Mouse (Mus musculus) CH12.LX (cell line): Measurements from ENCODE around the gene Lipt2. TPM values are rescaled to one million over a fixed set of nuclear protein-coding genes. Genes with fewer than 3 reads are reported as not detected.

ENCODE experiments used
- DNase-seq: peaks from one replicate; pipeline ENCODE4 v3.0.0-alpha.2; 2013; ENCODE audit errors: extremely low read depth
- H3K27ac ChIP-seq: 2 replicates; pipeline ENCODE4 v1.5.1; 2012; ENCODE audit warnings: low read depth, mild to moderate bottlenecking, control low read depth, moderate library complexity; ENCODE audit not compliant: insufficient read depth
- H3K27me3 ChIP-seq: replicated peaks from 2 replicates; pipeline ENCODE3; 2012; ENCODE audit warnings: inconsistent platforms
- H3K36me3 ChIP-seq, 2 experiments: replicated peaks in 1 of 2; 2 replicates each; pipeline versions ENCODE3 to v1.6.1; 2012; ENCODE audit warnings: inconsistent platforms in 1 of 2, low read length in 1 of 2, mild to moderate bottlenecking in 1 of 2, mixed read lengths in 1 of 2, moderate library complexity in 1 of 2; ENCODE audit not compliant: control insufficient read depth in 1 of 2, insufficient read depth in 1 of 2
- H3K4me1 ChIP-seq, 2 experiments: 2 replicates each; pipeline ENCODE4 v1.6.1; 2012; ENCODE audit warnings: inconsistent platforms in 1 of 2, moderate library complexity in 1 of 2; ENCODE audit not compliant: insufficient read depth in 2 of 2, control insufficient read depth in 1 of 2
- H3K4me2 ChIP-seq: 2 replicates; pipeline ENCODE4 v1.6.1; 2012; ENCODE audit warnings: low read depth, mild to moderate bottlenecking, control low read depth; ENCODE audit not compliant: poor library complexity, insufficient read depth, severe bottlenecking
- H3K4me3 ChIP-seq, 3 experiments: fragments of 150-350 bp in 1 of 3; sonication (generic) in 1 of 3; replicated peaks in 1 of 3; 2 replicates each; pipeline versions ENCODE3 to v1.5.1; 2011 to 2012; ENCODE audit warnings: low read depth in 2 of 3, low read length in 2 of 3, mild to moderate bottlenecking in 2 of 3, moderate library complexity in 2 of 3, control low read depth in 1 of 3, improper control_type of control experiment in 1 of 3, inconsistent platforms in 1 of 3, mixed read lengths in 1 of 3; ENCODE audit not compliant: poor library complexity in 1 of 3
- H3K79me2 ChIP-seq: replicated peaks from 2 replicates; pipeline ENCODE4 v1.6.1; 2012; ENCODE audit warnings: mild to moderate bottlenecking, moderate library complexity; ENCODE audit not compliant: control insufficient read depth, poor library complexity, insufficient read depth, severe bottlenecking; ENCODE audit errors: extremely low read depth
- H3K9ac ChIP-seq: 2 replicates; pipeline ENCODE4 v1.6.1; 2012; ENCODE audit warnings: low read depth, mild to moderate bottlenecking, control low read depth, moderate library complexity; ENCODE audit not compliant: insufficient read depth
- H3K9me3 ChIP-seq: replicated peaks from 2 replicates; pipeline ENCODE3; 2012; ENCODE audit warnings: low read length, inconsistent platforms, mixed read lengths
- BHLHE40 ChIP-seq: IDR thresholded peaks from 2 replicates; pipeline ENCODE4 v1.6.1; 2011; ENCODE audit warnings: mild to moderate bottlenecking, low read depth, low read length, improper control_type of control experiment
- CHD2 ChIP-seq: IDR thresholded peaks from 2 replicates; pipeline ENCODE4 v1.6.1; 2011; ENCODE audit warnings: low read length, improper control_type of control experiment
- CTCF ChIP-seq, 2 experiments: IDR thresholded peaks in 1 of 2; conservative IDR thresholded peaks in 1 of 2; 2 replicates each; pipeline ENCODE4 v1.5.1; 2011 to 2012; ENCODE audit warnings: low read depth in 2 of 2, low read length in 2 of 2, improper control_type of control experiment in 1 of 2, inconsistent platforms in 1 of 2, mild to moderate bottlenecking in 1 of 2, moderate library complexity in 1 of 2
- ELF1 ChIP-seq: IDR thresholded peaks from 2 replicates; pipeline ENCODE4 v1.6.1; 2014; ENCODE audit warnings: low read depth, mild to moderate bottlenecking, inconsistent platforms, low read length, improper control_type of control experiment
- EP300 ChIP-seq: IDR thresholded peaks from 2 replicates; pipeline ENCODE4 v1.6.1; 2011; ENCODE audit warnings: low read length, improper control_type of control experiment
- GABPA ChIP-seq: IDR thresholded peaks from 2 replicates; pipeline ENCODE4 v1.6.1; 2012; ENCODE audit warnings: low read depth, low read length, improper control_type of control experiment, inconsistent platforms; ENCODE audit not compliant: insufficient replicate concordance
- HCFC1 ChIP-seq: IDR thresholded peaks from 2 replicates; pipeline ENCODE4 v1.6.1; 2012; ENCODE audit warnings: low read depth, mild to moderate bottlenecking, inconsistent platforms, low read length, improper control_type of control experiment
- IRF4 ChIP-seq: IDR thresholded peaks from 2 replicates; pipeline ENCODE4 v1.6.1; 2014; ENCODE audit warnings: low read depth, mild to moderate bottlenecking, inconsistent platforms, low read length, improper control_type of control experiment
- JUN ChIP-seq: IDR thresholded peaks from 2 replicates; pipeline ENCODE4 v1.6.1; 2011; ENCODE audit warnings: low read depth, mild to moderate bottlenecking, low read length, improper control_type of control experiment, moderate library complexity; ENCODE audit not compliant: insufficient read depth
- JUND ChIP-seq: conservative IDR thresholded peaks from 2 replicates; pipeline ENCODE4 v1.6.1; 2011; ENCODE audit warnings: low read depth, low read length, improper control_type of control experiment
- KAT2A ChIP-seq: IDR thresholded peaks from 2 replicates; pipeline ENCODE4 v1.6.1; 2012; ENCODE audit warnings: low read length, improper control_type of control experiment, inconsistent platforms; ENCODE audit not compliant: insufficient replicate concordance
- MAX ChIP-seq: IDR thresholded peaks from 2 replicates; pipeline ENCODE4 v1.6.1; 2011; ENCODE audit warnings: low read length, improper control_type of control experiment
- MXI1 ChIP-seq: IDR thresholded peaks from 2 replicates; pipeline ENCODE4 v1.6.1; 2011; ENCODE audit warnings: mild to moderate bottlenecking, low read depth, low read length, improper control_type of control experiment
- MYC ChIP-seq: IDR thresholded peaks from 2 replicates; pipeline ENCODE4 v1.6.1; 2011; ENCODE audit warnings: low read depth, mild to moderate bottlenecking, improper control_type of control experiment, low read length
- NELFE ChIP-seq: IDR thresholded peaks from 2 replicates; pipeline ENCODE4 v1.6.1; 2011; ENCODE audit warnings: low read depth, low read length, improper control_type of control experiment
- PAX5 ChIP-seq: IDR thresholded peaks from 2 replicates; pipeline ENCODE4 v1.6.1; 2012; ENCODE audit warnings: low read length, inconsistent platforms, mixed read lengths
- POLR2AphosphoS2 ChIP-seq: IDR thresholded peaks from 2 replicates; pipeline ENCODE4 v1.6.1; 2011; ENCODE audit warnings: low read depth, low read length, improper control_type of control experiment
- RCOR1 ChIP-seq: conservative IDR thresholded peaks from 2 replicates; pipeline ENCODE4 v1.6.1; 2012; ENCODE audit warnings: low read depth, mild to moderate bottlenecking, inconsistent platforms, low read length, improper control_type of control experiment
- SIN3A ChIP-seq: IDR thresholded peaks from 2 replicates; pipeline ENCODE4 v1.6.1; 2012; ENCODE audit warnings: low read length, improper control_type of control experiment, inconsistent platforms
- TBP ChIP-seq: conservative IDR thresholded peaks from 2 replicates; pipeline ENCODE4 v1.6.1; 2011; ENCODE audit warnings: low read depth, low read length, improper control_type of control experiment
- USF1 ChIP-seq: IDR thresholded peaks from 2 replicates; pipeline ENCODE4 v1.6.1; 2014; ENCODE audit warnings: low read depth, mild to moderate bottlenecking, inconsistent platforms, low read length, improper control_type of control experiment
- USF2 ChIP-seq: conservative IDR thresholded peaks from 2 replicates; pipeline ENCODE4 v1.6.1; 2011; ENCODE audit warnings: low read depth, low read length, improper control_type of control experiment
- ZKSCAN1 ChIP-seq: IDR thresholded peaks from 2 replicates; pipeline ENCODE4 v1.6.1; 2012; ENCODE audit warnings: low read depth, inconsistent platforms, low read length, improper control_type of control experiment, borderline replicate concordance
- ZMIZ1 ChIP-seq: IDR thresholded peaks from 2 replicates; pipeline ENCODE4 v1.6.1; 2012; ENCODE audit warnings: low read depth, mild to moderate bottlenecking, inconsistent platforms, low read length, improper control_type of control experiment
- dilution Hi-C: fragments of 300-500 bp; cut with MboI; formaldehyde crosslinking; loops from 2 replicates; pipeline ENCODE4 v1.14.3; 2020; ENCODE audit warnings: low sequenced_read_pairs; ENCODE audit not compliant: extremely low pct_unique_long_range_greater_than_20kb, extremely low pct_ligation_motif_present
- in situ Hi-C: fragments of 300-500 bp; cut with MboI; formaldehyde crosslinking; loops from 3 replicates; pipeline ENCODE4 v1.14.3; 2019; ENCODE audit warnings: low sequenced_read_pairs, low pct_ligation_motif_present, low pct_unique_long_range_greater_than_20kb, mixed read lengths
- polyA plus RNA-seq: library from polyadenylated mRNA; unstranded; fragments of >175 nt; gene quantifications from 2 replicates; pipeline ENCODE4 v1.2.1, GENCODE M21; 2012; ENCODE audit warnings: low read depth; ENCODE audit not compliant: insufficient read length
- total RNA-seq, 2 experiments: library from RNA; depleted of rRNA; stranded (reverse); fragments of 300-350 nt in 1 of 2; fragments of >200 nt in 1 of 2; gene quantifications; 2 replicates each; pipeline ENCODE4 v1.2.3; 2012 to 2014

Gene Lipt2
- total and polyA plus RNA-seq, 3 experiments: 5.3 to 15.4 (median 10.3) TPM

DNA sequence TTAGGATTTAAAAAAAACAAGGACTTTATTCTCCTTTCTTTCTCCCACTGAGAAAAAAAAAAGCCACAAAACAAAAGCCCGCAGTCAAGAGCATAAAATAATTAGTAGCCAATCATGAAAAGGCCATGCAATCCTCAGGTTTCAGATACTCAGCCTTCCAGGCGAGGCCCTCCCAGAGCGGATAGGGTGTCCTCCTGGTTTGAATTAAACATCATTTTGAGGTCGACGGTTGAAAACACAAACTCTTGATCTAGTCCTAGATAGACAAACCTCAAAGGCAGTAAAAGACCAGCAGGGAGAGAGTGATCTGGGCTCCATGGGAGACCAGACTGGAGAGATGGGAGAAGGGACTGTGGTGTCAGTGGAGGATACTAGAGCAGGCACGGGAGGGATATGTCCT is 45.8 kb downstream of the Lipt2 start:
- H3K27ac ChIP-seq: no peak overlapping the region
- DNase-seq: no peak
- H3K36me3 ChIP-seq: peaks cover 0 to 4% of the 10 kb centered on the region in 2 experiments
- H3K4me1 ChIP-seq: peaks cover 4 to 13% of the 10 kb centered on the region in 2 experiments
- H3K9ac ChIP-seq: no peak overlapping the region
- H3K4me3 ChIP-seq: no peak overlapping the region
- TF ChIP-seq PAX5: no peak
- TF ChIP-seq BHLHE40: no peak
- no peak for TF ChIP-seq CHD2
- TF ChIP-seq ELF1: no peak
- no peak for TF ChIP-seq ZMIZ1
- TF ChIP-seq SIN3A: no peak
- no peak for TF ChIP-seq GABPA
- TF ChIP-seq TBP: no peak
- no peak for TF ChIP-seq IRF4
- no peak for TF ChIP-seq JUN
- TF ChIP-seq JUND: no peak
- no peak for TF ChIP-seq USF2
- TF ChIP-seq KAT2A: no peak
- TF ChIP-seq ZKSCAN1: no peak
- no peak for TF ChIP-seq CTCF (conservative IDR thresholded peaks at IDR 0.05 in 1 of 2, IDR thresholded peaks at IDR 0.05 in 1 of 2; ENCODE audit: low read depth in 2 of 2, low read length in 2 of 2)
- no peak for TF ChIP-seq MAX
- no peak overlapping the region for H3K4me2 ChIP-seq
- H3K79me2 ChIP-seq: no peaks in the 10 kb centered on the region
- H3K27me3 ChIP-seq: peaks cover 2% of the 10 kb centered on the region
- dilution Hi-C loops: no loop called here
- H3K9me3 ChIP-seq: no peaks in the 10 kb centered on the region
- in situ Hi-C loops: no loop called here

GRCm38 (mm10) chr7:100206144-100206543 is 47.1 kb downstream of the Lipt2 start:
- no peak for TF ChIP-seq HCFC1
- TF ChIP-seq POLR2AphosphoS2: no peak
- TF ChIP-seq USF1: no peak
- no peak for TF ChIP-seq BHLHE40
- no peak for TF ChIP-seq MXI1
- no peak for TF ChIP-seq KAT2A
- no peak for TF ChIP-seq RCOR1
- TF ChIP-seq NELFE: no peak
- TF ChIP-seq SIN3A: no peak
- no peak for TF ChIP-seq ELF1
- no peak for TF ChIP-seq EP300
- TF ChIP-seq MYC: no peak
- Histone ChIP-seq H3K9me3 (no peaks in the 10 kb centered on the region), H3K4me3 (no peak overlapping the region), H3K4me2 (no peak overlapping the region), H3K79me2 (no peaks in the 10 kb centered on the region), H3K4me1 (peaks cover 4 to 13% of the 10 kb centered on the region in 2 experiments), H3K9ac (no peak overlapping the region), H3K36me3 (peaks cover 0 to 4% of the 10 kb centered on the region in 2 experiments), H3K27ac (no peak overlapping the region), H3K27me3 (peaks cover 2% of the 10 kb centered on the region)
- dilution Hi-C loops (no loop called here), in situ Hi-C loops (no loop called here)
- DNase-seq: no peak
